Mouse (Mus musculus) brain, embryonic 14.5 days (tissue): Measurements from ENCODE around the gene Rhbdl1. TPM values are rescaled to one million over a fixed set of nuclear protein-coding genes. Genes with fewer than 3 reads are reported as not detected.
A peak's percentile ranks its signal among the peaks of the same experiment; 100 is the strongest.

Source experiments
- DNase-seq: peaks from one replicate; pipeline ENCODE4 v3.0.0-alpha.2; 2011; ENCODE audit warnings: low read depth
- CTCF ChIP-seq: fragments of 200-500 bp; IDR thresholded peaks from 2 replicates; pipeline ENCODE4 v1.5.1; 2012; ENCODE audit warnings: inconsistent platforms, mild to moderate bottlenecking, moderate library complexity, borderline replicate concordance; ENCODE audit not compliant: insufficient read depth, insufficient read length; ENCODE audit errors: extremely low read depth
- POLR2A ChIP-seq: fragments of 200-500 bp; IDR thresholded peaks from 2 replicates; pipeline ENCODE4 v1.6.1; 2012; ENCODE audit warnings: mild to moderate bottlenecking, inconsistent platforms, borderline replicate concordance; ENCODE audit not compliant: poor library complexity, insufficient read depth, insufficient read length, severe bottlenecking; ENCODE audit errors: extremely low read depth
- polyA plus RNA-seq: library from polyadenylated mRNA; depleted of rRNA; stranded (reverse); fragments of >200 nt; gene quantifications from 2 replicates; pipeline ENCODE4 v1.2.3, GENCODE M21; 2012

Rhbdl1 gene
- polyA plus RNA-seq, 1 experiment, result 56.2 TPM

DNA sequence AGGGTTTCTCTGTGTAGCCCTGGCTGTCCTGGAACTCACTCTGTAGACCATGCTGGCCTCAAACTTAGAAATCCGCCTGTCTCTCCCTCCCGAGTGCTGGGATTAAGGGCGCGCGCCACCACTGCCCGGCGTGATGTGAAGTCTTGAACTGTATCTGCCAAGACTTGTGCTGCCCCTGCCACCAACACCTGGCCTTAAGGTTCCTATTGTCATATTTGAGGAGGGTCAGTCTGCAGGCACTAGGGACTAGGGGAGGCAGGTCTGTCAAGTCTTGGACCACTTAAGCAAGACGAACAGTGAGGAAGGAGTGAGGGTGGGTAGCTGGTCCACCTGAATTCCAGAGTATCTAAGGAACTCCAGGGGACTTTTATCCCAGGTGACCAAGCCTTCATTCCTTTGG, 32.4 kb upstream of the Rhbdl1 start:
- TF ChIP-seq CTCF (no peak), POLR2A (no peak)
- no peak for DNase-seq

- peak; percentile 92 for DNase-seq
- TF ChIP-seq POLR2A (0 out of 2 replicates have a peak, but pooled peaks have one; percentile 18), CTCF (no peak)
These were observed 31.6 kb upstream of the Rhbdl1 start, which contains the start of gene Mcrip2 for GRCm38 (mm10) chr17:25868601-25869191. Gene Mcrip2, minus strand, starts transcription at chr17:25868764.

DNA sequence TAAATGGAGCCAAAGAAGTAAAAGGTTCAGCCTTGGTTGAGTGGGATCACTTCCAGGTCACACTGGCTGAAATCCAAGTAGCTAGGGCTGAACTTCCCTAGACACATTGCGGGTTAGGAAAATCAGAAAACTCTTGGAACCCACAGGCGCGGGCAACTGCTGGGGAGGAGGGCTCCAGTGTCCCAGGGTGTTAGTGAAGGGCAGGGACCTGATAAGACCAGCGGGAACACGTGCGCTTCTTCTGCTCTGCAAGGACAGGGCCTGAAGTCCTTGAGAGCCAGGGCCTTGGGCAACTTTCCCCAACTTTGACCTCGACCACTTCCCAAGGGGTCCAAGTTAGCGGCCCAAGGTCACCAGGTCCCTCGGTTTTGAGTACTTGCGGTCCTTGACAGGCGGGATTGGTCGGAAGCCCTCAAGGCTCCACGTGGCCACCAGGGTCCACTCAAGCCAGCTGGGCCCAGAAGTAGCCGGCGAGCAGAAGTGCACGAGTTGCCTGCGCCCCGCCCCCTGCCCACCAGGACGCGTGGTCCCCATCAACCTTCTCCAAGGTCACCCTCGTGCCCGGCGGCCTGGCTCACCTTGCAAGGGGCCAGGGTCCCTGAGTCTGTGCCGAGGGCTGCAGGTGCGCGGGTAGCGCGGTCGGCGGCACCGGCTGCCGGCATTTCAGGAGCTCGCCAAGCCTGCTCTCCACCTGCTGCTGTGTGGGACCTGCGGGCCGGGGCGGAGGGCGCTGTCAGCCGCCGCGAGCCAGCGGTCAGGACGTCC, 30.9 kb upstream of the Rhbdl1 start:
- TF ChIP-seq CTCF, result no peak
- TF ChIP-seq POLR2A, result no peak
- DNase-seq, result no peak

GRCm38 (mm10) chr17:25867509-25867835, 30.4 kb upstream of the Rhbdl1 start:
- TF ChIP-seq POLR2A (no peak), CTCF (no peak)

DNA sequence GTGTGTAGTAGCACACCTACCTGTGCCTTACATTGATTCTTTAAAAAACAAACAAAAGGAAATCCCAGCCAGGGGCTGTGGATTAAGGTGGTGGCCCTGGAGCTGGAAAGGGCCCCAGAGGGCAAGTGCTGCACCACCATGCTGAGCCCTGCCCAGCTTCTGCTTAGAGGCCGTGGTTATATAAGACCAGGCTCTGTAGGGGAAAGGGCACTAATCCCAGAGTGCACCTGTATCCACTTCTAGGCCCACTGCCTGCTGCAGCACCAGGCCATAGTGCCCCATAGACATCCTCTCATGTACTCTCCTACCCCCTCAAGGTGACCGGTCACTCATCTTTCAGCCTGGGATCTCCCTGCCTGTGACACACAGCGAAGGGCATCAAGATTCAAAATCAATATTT, 29.1 kb upstream of the Rhbdl1 start:
- no peak for TF ChIP-seq CTCF
- no peak for TF ChIP-seq POLR2A
- no peak for DNase-seq

More at GRCm38 (mm10) chr17:25867509-25867835, 30.4 kb upstream of the Rhbdl1 start:
- no peak for DNase-seq

DNA sequence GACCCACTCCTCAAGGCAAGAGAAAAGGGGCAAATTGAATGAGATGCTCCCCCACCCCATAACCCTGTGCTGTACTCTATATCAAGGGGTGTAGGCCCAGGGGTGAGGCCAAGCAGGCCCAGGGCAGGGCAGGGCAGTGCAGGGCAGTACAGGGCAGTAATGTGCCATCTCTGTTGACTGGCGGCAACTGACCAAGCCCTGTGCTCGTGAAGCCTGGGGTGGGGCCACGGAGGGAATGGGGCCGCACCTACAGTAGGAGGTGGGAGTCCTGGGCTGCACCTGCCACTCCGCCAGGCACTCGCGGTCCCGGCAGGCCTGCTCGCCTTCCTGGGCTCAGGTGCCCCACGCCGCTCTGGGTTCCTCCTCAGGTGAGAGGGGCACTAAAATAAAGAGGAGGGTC, 28.2 kb upstream of the Rhbdl1 start:
- no peak for DNase-seq
- TF ChIP-seq POLR2A (no peak), CTCF (no peak)

GRCm38 (mm10) chr17:25864311-25864710, 27.2 kb upstream of the Rhbdl1 start:
- DNase-seq, result no peak
- TF ChIP-seq POLR2A (no peak), CTCF (no peak)

DNA sequence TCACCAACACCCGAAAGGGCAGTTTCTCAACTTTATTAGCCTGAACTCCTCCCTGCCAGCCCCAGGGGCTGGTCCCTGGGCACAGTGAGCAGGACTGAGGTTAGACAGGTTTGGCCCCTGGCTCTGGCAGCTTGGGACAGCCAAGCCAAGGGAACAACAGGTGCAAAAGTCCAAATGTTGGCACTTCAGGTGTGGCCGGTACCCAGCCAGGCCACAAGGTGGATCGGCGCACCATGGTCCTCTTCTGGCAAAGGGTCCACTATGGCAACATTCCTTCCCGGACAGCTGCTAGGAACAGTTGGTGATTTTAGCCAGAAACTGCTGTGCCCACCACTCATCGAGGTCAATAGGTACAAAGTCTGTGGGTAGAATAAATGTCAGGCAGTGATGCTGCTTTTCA, 26.6 kb upstream of the Rhbdl1 start:
- DNase-seq, result no peak
- TF ChIP-seq CTCF, result no peak
- TF ChIP-seq POLR2A, result no peak

- no peak for DNase-seq
- TF ChIP-seq CTCF, result no peak
- TF ChIP-seq POLR2A, result no peak
These were observed 24.9 kb upstream of the Rhbdl1 start for GRCm38 (mm10) chr17:25861704-25862612.

DNA sequence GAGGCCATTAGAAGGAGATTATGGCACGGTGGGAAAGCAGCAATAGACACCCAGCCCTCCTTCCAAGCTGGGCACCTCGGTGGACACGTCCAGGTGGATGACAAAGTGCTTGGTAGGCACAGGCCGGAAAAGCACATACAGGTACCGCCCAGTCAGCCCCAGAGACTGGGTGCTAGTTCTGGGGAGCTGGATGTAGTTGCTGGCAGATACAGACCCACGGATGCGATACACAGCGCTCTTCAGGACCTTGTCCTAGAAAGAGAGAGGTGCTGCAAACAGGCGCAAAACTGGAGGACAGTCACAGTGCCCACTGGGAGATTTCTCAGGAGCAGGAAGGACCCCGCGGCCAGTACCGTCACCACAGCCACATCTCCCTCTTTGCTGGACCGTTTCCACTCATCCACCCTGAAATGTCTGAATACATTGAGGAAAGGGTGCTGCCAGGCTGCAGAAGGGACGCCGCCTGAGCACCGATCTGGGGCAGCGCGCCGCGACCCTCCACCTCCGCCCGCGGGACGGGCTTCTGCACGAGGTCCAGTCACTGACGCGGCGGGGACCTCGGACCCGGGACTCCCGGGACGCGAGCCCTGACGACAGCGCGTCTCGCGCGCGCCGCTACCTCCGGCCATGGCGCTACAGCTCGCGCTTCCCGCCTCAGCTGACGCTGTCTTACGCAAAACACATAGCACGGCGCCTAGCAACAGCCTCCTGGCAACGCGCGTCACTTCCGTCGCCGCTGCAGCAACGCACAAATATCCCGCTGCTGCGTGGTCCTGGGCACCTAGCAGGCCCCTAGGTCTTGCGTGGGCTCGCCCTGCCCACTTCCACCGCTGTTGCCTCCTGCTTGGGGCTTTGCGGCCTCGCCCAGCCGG, 24.0 kb upstream of the Rhbdl1 start, which contains the start of gene Wdr90:
Wdr90 (minus strand) TSS at position 670 of the 872 bp plus-strand sequence.
- TF ChIP-seq POLR2A (peak; percentile 71), CTCF (no peak)
- peak; percentile 98 for DNase-seq

- DNase-seq, result no peak
- TF ChIP-seq CTCF (no peak), POLR2A (no peak)
These were observed 23.1 kb upstream of the Rhbdl1 start for GRCm38 (mm10) chr17:25860229-25860628.

DNA sequence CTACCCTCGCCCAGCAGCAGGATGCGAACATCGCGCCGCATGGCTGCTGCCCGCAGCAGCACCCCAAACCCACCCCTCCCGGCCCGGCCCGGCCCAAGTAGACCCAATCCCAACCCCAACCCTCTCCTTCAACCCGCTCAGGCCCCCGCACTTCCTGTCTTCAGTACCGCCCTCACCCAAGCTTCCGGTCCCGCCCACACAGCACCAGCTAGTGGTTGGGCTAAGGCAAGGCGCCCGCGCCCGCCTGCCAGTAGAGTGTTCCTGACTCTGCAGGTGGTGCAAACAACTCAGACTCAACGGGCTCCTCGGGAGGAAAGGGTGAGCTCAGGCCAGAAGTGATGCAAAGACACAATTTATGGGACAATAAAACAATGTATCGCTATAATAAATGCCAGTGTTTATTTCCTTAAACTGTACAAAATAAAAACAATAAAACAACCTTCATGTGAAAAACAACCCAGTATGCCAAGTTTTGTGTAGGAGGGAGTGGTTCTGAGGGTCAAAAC, 7.4 kb upstream of the Rhbdl1 start, which contains the start of gene Rhot2:
Rhot2 (minus strand) TSS at position 456 of the 506 bp plus-strand sequence.
- DNase-seq, result peak; percentile 96
- TF ChIP-seq CTCF, result peak; percentile 67
- peak; percentile 65; the same call in 1 of the 2 replicates for TF ChIP-seq POLR2A
